Mouse (Mus musculus) neural tube, embryonic 15.5 days (tissue): ENCODE results near the gene Gtf2a1l. TPM values are rescaled to one million over a fixed set of nuclear protein-coding genes. Genes with fewer than 3 reads are reported as not detected.

Experiments
- ATAC-seq: fragments of 200-750 bp; cut with Nextera tagmentation; 2 replicates; pipeline ENCODE4 v1.8.0; 2017; ENCODE audit warnings: mild to moderate bottlenecking, moderate TSS enrichment, moderate library complexity; ENCODE audit not compliant: low FRiP score
- H3K27ac ChIP-seq: fragments of 300-500 bp; sonication (generic); replicated peaks from 2 replicates; pipeline ENCODE4 v1.5.1; 2015; ENCODE audit warnings: mild to moderate bottlenecking, inconsistent platforms
- H3K27me3 ChIP-seq: fragments of 300-500 bp; sonication (generic); replicated peaks from 2 replicates; pipeline ENCODE4 v1.6.1; 2015; ENCODE audit warnings: inconsistent platforms
- H3K36me3 ChIP-seq: fragments of 300-500 bp; sonication (generic); 2 replicates; pipeline ENCODE4 v1.6.1; 2015; ENCODE audit warnings: inconsistent platforms
- H3K4me1 ChIP-seq: fragments of 300-500 bp; sonication (generic); 2 replicates; pipeline ENCODE4 v1.6.1; 2015; ENCODE audit warnings: inconsistent platforms
- H3K4me2 ChIP-seq: fragments of 300-500 bp; sonication (generic); 2 replicates; pipeline ENCODE4 v1.6.1; 2015; ENCODE audit warnings: inconsistent platforms, mild to moderate bottlenecking, moderate library complexity
- H3K4me3 ChIP-seq: fragments of 300-500 bp; sonication (generic); replicated peaks from 2 replicates; pipeline ENCODE4 v1.5.1; 2015; ENCODE audit warnings: mild to moderate bottlenecking, inconsistent platforms
- H3K9ac ChIP-seq: fragments of 300-500 bp; sonication (generic); replicated peaks from 2 replicates; pipeline ENCODE4 v1.6.1; 2015; ENCODE audit warnings: mild to moderate bottlenecking, inconsistent platforms
- H3K9me3 ChIP-seq: fragments of 300-500 bp; sonication (generic); replicated peaks from 2 replicates; pipeline ENCODE4 v1.6.1; 2016; ENCODE audit warnings: inconsistent platforms
- WGBS: fragments of 180-500 bp; shearing (Covaris S2); methylation state at CpG from one replicate; pipeline ENCODE4 v1.1.7; 2015; ENCODE audit warnings: mixed read lengths; 5-methylcytosine and 5-hydroxymethylcytosine counted together
- polyA plus RNA-seq: library from polyadenylated mRNA; unstranded; fragments of >200 nt; fragmentation: Nextera tagmentation; extraction: Ambion mirVana; gene quantifications from 2 replicates; pipeline ENCODE4 v1.2.1, GENCODE M21; 2015

Gene Gtf2a1l
- polyA plus RNA-seq: 0.35 and 0.54 TPM in 2 replicates

DNA sequence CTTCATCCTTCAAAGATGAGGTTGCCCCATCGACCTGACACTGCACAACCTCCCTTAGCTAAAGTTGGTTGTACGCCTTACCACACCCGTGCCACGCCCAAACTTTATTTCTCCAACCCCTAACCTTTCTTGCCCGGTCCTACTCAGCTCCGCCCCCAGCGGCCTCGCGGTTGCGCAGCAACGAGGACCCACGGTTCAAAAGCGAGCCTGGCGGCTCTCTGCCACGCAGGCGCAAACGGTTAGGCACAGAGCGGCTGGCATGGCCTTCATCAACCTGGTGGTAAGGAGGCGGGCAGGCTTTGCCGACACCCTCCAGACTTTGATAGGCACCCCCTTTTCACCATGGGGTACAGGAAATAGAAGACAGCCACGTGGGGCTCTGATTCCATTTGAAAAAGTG lies at the start of gene Gtf2a1l:
Gtf2a1l (plus strand) TSS at position 209 of the 400 bp plus-strand sequence.
- H3K4me2 ChIP-seq: peak within 1 kb of the TSS; percentile 42
- ATAC-seq: peak; percentile 45; the same call in 1 of the 2 replicates
- H3K4me1 ChIP-seq: peaks cover 4% of the 10 kb centered on the region; the same call in 1 of the 2 replicates
- no peak within 1 kb of the TSS for H3K4me3 ChIP-seq
- 31% methylated on average over 21 of the region's 21 CpGs for WGBS
- H3K27me3 ChIP-seq: no peaks in the 10 kb centered on the region
- no peaks in the 10 kb centered on the region for H3K36me3 ChIP-seq
- H3K9me3 ChIP-seq: no peaks in the 10 kb centered on the region
- no peak within 1 kb of the TSS for H3K27ac ChIP-seq
- no peak within 1 kb of the TSS for H3K9ac ChIP-seq

DNA sequence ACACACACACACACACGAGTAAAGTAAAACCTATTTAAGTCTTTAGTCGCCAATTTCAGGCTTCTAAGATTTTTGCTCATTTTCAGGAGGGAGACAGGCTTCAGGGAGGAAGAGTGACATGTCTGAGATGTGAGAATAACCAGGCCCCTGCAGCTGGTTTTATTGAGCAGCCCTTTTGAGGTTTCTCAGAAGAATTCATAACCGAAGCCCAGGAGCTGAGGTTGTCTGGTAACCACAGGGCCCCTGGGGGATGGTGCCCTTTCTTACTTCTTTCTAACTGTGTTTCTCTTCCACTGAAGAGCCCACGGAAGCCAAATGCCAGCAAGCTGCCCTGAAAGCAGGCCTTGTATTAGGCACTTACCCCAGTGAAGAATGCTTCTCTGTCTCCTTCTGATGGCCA lies 47.5 kb upstream of the Gtf2a1l start:
- no peak overlapping the region for H3K4me3 ChIP-seq
- no peaks in the 10 kb centered on the region for H3K36me3 ChIP-seq
- no peak overlapping the region for H3K27ac ChIP-seq
- H3K4me1 ChIP-seq: peaks cover under 1% of the 10 kb centered on the region; the same call in 1 of the 2 replicates
- H3K9me3 ChIP-seq: no peaks in the 10 kb centered on the region
- H3K9ac ChIP-seq: no peak overlapping the region
- no peak overlapping the region for H3K4me2 ChIP-seq
- H3K27me3 ChIP-seq: no peaks in the 10 kb centered on the region
- WGBS: 78% methylated on average over 4 of the region's 4 CpGs
- ATAC-seq: no peak

DNA sequence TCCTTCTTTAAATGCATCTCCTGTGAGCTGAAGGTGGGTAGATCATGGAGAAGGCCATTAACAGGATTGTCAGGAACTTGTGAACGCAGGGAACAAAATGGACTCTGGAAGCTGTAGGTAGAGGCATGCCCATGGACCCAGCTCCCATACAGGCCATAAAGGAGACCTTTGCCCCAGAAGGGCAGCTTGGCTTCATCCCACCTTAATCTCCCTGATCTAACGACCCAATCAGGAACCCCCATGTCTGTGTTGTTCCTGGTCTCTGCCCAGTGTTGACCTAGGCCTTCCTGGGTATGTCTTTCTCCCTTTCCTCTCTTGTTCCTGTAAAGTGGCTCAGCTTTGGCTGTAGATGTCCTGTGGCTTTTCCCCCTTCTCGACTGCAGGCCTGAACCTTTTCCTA lies 47.1 kb upstream of the Gtf2a1l start:
- Histone ChIP-seq H3K36me3 (no peaks in the 10 kb centered on the region), H3K4me2 (no peak overlapping the region), H3K27me3 (no peaks in the 10 kb centered on the region), H3K4me3 (no peak overlapping the region), H3K9ac (no peak overlapping the region), H3K27ac (no peak overlapping the region), H3K9me3 (no peaks in the 10 kb centered on the region), H3K4me1 (peaks cover 5% of the 10 kb centered on the region; the same call in 1 of the 2 replicates)
- ATAC-seq: no peak
- 93% methylated on average over 3 of the region's 3 CpGs for WGBS

DNA sequence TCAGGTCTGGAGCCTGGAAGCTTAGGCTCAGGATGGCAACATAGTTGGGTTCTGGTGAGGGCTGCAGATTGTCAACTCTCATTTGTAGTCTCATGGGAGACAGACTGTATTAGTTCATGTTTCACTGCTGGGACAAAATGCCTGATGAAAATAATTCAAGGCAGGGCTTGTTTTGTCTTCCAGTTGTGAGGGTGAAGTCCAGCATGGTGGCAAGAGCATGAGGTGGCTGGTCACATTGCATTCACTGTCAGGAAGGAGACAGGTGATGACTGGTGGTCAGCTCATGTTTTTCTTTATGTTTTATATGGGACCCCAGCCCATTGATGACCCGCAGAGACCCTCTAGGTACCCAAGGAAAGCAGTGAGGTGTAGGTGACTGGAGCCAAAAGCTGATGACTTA lies 45.7 kb upstream of the Gtf2a1l start:
- Histone ChIP-seq H3K9ac (no peak overlapping the region), H3K4me1 (peaks cover 12% of the 10 kb centered on the region), H3K4me2 (no peak overlapping the region), H3K27ac (no peak overlapping the region), H3K4me3 (no peak overlapping the region), H3K27me3 (no peaks in the 10 kb centered on the region), H3K9me3 (no peaks in the 10 kb centered on the region), H3K36me3 (no peaks in the 10 kb centered on the region)
- no peak for ATAC-seq
- WGBS: 89% methylated on average over 1 of the region's 1 CpGs

DNA sequence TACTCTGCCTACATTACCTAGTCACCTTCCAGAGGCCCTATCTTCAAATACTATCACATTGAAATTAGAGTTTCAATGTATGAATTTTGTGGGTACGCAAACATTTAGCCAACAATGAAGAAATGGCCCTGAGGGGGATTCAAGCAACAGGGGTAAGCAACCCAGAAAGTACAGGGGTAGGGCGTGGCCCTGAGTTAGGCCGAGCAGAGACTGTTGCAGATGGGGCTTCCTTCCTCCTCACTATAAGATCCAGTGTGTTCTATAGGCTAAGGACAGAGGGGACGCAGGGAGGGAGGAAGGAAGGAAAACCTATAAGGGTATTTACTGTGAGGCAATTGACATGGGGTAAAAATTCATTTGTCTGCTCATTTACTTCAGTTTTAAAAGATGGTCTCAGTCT lies 44.1 kb upstream of the Gtf2a1l start:
- peaks cover 24% of the 10 kb centered on the region for H3K4me1 ChIP-seq
- no peaks in the 10 kb centered on the region for H3K27me3 ChIP-seq
- no peaks in the 10 kb centered on the region for H3K9me3 ChIP-seq
- 92% methylated on average over 4 of the region's 4 CpGs for WGBS
- no peak overlapping the region for H3K4me3 ChIP-seq
- H3K27ac ChIP-seq: no peak overlapping the region
- no peak overlapping the region for H3K9ac ChIP-seq
- H3K36me3 ChIP-seq: no peaks in the 10 kb centered on the region
- no peak overlapping the region for H3K4me2 ChIP-seq
- ATAC-seq: no peak

DNA sequence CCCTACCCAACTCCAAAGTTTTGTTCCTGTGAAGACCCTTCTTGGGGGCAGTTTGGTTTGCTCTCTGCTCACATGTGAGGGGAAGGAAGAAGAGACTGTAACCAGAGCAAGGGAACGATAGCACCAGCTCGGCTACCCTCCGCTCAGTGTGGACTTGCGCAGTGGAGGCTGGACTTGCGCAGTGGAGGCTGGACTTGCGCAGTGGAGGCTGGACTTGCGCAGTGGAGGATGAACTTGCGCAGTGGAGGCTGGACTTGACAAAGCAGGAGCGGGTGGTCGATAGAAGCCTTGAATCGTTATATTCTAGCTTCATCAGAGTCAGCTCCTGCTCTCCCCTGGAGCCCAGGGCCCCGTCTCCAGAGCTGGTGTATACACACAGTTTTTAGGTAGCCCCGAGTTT lies 43.1 kb upstream of the Gtf2a1l start:
- Histone ChIP-seq H3K4me2 (no peak overlapping the region), H3K4me3 (no peak overlapping the region), H3K9ac (no peak overlapping the region), H3K36me3 (no peaks in the 10 kb centered on the region), H3K27me3 (no peaks in the 10 kb centered on the region), H3K27ac (no peak overlapping the region), H3K9me3 (no peaks in the 10 kb centered on the region), H3K4me1 (peaks cover 33% of the 10 kb centered on the region)
- no peak for ATAC-seq
- 92% methylated on average over 13 of the region's 13 CpGs for WGBS

DNA sequence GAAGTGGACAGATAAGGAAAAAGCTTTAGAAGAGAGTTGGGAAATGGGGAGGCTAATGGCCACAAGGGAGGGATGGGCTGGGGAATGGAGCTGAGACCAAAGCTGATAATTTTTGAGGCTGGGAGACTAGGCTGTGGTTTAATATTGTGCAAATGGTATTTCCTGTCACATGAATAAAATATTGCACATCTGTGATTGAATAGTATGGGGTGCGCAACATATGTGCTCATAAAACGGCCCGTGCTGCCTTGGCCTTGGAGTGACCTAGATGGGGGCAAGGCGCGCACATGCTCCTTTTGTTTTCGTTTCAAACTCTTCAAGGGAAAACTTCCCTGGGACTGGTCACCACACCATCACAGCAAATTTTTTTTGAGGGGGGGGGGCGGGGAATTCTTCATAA lies 42.5 kb upstream of the Gtf2a1l start:
- no peak overlapping the region for H3K4me2 ChIP-seq
- no peaks in the 10 kb centered on the region for H3K9me3 ChIP-seq
- no peak for ATAC-seq
- WGBS: 61% methylated on average over 7 of the region's 7 CpGs
- no peak overlapping the region for H3K9ac ChIP-seq
- no peak overlapping the region for H3K27ac ChIP-seq
- no peaks in the 10 kb centered on the region for H3K36me3 ChIP-seq
- peaks cover 39% of the 10 kb centered on the region for H3K4me1 ChIP-seq
- H3K4me3 ChIP-seq: no peak overlapping the region
- H3K27me3 ChIP-seq: no peaks in the 10 kb centered on the region

DNA sequence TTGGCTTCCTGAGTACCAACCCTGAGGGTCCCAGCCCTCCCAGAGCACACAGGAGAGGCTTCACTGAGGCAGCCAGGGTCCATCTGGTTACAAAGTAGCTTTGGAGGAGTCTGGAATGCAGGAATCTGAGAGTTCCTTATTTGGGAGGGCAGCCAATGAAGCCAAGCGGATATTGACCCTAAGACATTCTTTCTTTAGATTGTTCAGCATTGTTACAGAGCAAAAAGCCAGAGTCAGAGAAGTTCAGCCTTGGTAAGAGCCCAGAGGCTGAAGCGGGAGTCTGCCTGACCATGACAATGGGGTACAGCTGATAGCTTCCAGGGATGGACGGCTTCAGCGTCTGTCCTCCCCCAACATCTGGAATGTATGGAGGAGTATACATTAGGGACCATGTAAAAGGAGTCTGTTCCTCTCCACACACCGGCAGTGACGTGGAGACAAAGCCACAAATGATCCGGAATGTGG lies 42.1 kb upstream of the Gtf2a1l start:
- Histone ChIP-seq H3K4me1 (peaks cover 41% of the 10 kb centered on the region), H3K4me3 (no peak overlapping the region), H3K27me3 (no peaks in the 10 kb centered on the region), H3K9ac (no peak overlapping the region), H3K36me3 (no peaks in the 10 kb centered on the region), H3K4me2 (no peak overlapping the region; the same call in 1 of the 2 replicates), H3K9me3 (no peaks in the 10 kb centered on the region), H3K27ac (no peak overlapping the region; the same call in 1 of the 2 replicates)
- ATAC-seq: no peak
- 37% methylated on average over 7 of the region's 7 CpGs for WGBS

DNA sequence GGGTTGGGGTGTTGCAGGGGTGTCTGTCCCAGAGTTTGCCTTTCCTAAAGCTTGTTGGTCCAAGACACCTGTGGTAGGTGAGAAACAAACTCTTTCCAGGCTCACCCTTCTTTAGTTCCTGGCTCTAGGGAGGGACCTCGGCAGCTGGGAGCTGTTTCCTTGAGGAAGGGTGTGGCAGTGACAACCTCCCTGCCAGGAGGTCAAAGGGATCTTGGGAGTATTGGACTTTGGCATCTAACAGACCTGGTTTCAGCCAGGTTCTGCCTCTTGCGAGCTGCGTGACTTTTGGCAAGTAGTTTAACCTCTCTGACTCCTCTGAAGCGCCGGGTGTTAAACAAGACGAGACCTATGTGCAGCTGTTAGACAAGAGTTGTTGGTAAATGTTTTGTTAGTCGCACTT lies 41.3 kb upstream of the Gtf2a1l start:
- no peak for ATAC-seq
- H3K4me3 ChIP-seq: no peak overlapping the region
- no peaks in the 10 kb centered on the region for H3K9me3 ChIP-seq
- H3K4me2 ChIP-seq: no peak overlapping the region
- 84% methylated on average over 7 of the region's 7 CpGs for WGBS
- H3K36me3 ChIP-seq: no peaks in the 10 kb centered on the region
- peaks cover 41% of the 10 kb centered on the region for H3K4me1 ChIP-seq
- H3K27ac ChIP-seq: no peak overlapping the region; the same call in 1 of the 2 replicates
- H3K27me3 ChIP-seq: no peaks in the 10 kb centered on the region
- no peak overlapping the region for H3K9ac ChIP-seq

DNA sequence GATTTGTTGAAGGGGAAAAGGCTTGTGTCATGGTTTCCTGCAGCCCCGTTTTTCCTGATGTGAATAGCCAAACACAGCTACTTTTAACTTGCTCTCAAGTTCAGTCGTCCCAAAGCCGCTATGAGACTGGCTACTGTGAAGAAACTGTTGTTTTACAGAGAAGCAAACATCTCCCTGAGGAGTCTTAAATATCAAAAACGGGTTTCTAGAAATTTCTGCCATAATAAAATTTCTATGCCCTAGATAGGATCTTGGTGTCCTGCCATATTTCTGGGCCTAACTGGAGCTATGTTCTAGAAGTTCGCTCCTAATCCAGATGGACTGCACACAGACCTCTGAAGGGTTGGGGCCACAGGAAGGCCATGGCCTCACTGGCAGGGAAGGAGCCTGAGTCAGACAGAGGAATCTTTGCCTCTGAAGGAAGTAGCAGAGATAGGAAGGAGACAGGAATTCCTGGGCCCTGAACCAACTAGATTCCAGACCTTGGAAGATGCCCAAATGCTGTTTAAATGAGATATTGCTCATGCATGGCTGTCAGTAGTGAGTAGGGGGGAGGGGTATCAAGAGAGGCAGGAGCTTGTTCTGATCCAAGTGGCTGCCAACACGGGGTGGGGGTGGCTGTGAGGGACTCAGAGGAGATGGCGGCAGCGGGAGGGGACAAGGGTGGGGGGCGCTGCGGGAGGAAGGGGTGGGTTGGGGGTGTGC lies 39.6 kb upstream of the Gtf2a1l start:
- H3K4me2 ChIP-seq: peak overlapping the region; percentile 11; the same call in 1 of the 2 replicates
- H3K4me1 ChIP-seq: peaks cover 41% of the 10 kb centered on the region
- ATAC-seq: peak; percentile 72
- H3K9me3 ChIP-seq: no peaks in the 10 kb centered on the region
- H3K9ac ChIP-seq: no peak overlapping the region
- no peaks in the 10 kb centered on the region for H3K27me3 ChIP-seq
- WGBS: 50% methylated on average over 10 of the region's 10 CpGs
- H3K27ac ChIP-seq: peak overlapping the region; percentile 83
- no peaks in the 10 kb centered on the region for H3K36me3 ChIP-seq
- H3K4me3 ChIP-seq: no peak overlapping the region

DNA sequence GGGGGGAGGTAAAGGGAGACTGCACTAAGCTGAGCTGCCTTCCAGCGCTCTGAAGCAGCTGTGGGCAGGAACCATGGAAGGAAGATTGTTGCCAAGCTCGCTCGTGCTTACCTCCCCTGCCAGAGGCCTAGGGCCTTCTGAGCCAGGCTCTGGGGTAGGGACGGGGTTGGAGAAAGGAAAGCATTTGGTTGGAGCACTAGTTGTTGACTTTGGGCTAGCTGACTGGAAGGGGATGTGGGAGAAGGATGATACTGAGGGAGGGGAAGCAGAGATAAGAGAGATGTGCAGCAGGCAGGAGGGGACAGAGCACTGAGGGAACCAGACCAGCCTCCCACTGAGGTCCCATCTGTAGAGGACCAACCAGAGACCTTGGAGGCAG lies 39.1 kb upstream of the Gtf2a1l start:
- peak; percentile 75 for ATAC-seq
- 40% methylated on average over 4 of the region's 4 CpGs for WGBS
- no peak overlapping the region for H3K9ac ChIP-seq

DNA sequence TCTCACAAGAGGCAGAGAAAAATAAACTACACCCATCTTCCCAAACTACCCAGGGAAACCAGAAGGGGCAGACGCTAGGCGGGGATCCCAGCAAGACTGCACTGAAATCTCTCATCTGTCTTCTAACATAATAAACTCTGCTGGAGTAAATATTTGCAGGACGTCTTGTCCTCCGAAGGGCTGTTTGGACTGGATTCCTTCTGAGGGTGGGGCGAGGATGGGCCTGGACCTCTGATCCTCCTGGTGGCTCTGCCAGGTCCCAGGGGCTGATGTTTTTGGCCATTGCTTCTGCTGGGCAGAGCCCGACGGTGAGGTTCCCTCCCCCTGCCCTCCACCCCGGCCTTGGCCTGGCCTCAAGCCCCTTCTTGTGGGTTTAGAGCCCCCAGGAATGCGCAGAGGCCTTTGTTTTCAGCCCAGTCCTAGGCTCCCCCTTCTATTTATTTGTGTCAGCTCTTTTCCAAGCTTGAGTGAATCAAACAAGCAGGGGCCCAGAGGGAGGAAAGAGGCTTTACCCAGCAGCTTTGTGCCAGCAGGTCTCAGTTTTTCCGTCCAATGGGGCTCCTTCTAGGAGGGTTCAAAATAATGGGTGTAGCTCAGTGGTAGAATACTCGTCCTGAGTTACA lies 38.4 kb upstream of the Gtf2a1l start:
- WGBS: 18% methylated on average over 11 of the region's 11 CpGs

More for the DNA sequence above, 39.1 kb upstream of the Gtf2a1l start:
- H3K4me1 ChIP-seq: peaks cover 41% of the 10 kb centered on the region
- H3K4me3 ChIP-seq: no peak overlapping the region
- no peaks in the 10 kb centered on the region for H3K27me3 ChIP-seq
- H3K4me2 ChIP-seq: 0 out of 2 replicates have a peak overlapping the region, but pooled peaks have one; percentile 11
- H3K27ac ChIP-seq: peak overlapping the region; percentile 83
- H3K9me3 ChIP-seq: no peaks in the 10 kb centered on the region
- no peaks in the 10 kb centered on the region for H3K36me3 ChIP-seq

More for the DNA sequence above, 38.4 kb upstream of the Gtf2a1l start:
- H3K9ac ChIP-seq: no peak overlapping the region
- no peak overlapping the region for H3K4me3 ChIP-seq
- peaks cover 41% of the 10 kb centered on the region for H3K4me1 ChIP-seq
- peak overlapping the region; percentile 83 for H3K27ac ChIP-seq
- H3K9me3 ChIP-seq: no peaks in the 10 kb centered on the region
- no peaks in the 10 kb centered on the region for H3K36me3 ChIP-seq
- peak; percentile 49; the same call in 1 of the 2 replicates for ATAC-seq
- H3K27me3 ChIP-seq: no peaks in the 10 kb centered on the region
- H3K4me2 ChIP-seq: no peak overlapping the region; the same call in 1 of the 2 replicates
